Comparison of ENCODE assay signal across 10 mouse cellular contexts in the genomic region with DNA sequence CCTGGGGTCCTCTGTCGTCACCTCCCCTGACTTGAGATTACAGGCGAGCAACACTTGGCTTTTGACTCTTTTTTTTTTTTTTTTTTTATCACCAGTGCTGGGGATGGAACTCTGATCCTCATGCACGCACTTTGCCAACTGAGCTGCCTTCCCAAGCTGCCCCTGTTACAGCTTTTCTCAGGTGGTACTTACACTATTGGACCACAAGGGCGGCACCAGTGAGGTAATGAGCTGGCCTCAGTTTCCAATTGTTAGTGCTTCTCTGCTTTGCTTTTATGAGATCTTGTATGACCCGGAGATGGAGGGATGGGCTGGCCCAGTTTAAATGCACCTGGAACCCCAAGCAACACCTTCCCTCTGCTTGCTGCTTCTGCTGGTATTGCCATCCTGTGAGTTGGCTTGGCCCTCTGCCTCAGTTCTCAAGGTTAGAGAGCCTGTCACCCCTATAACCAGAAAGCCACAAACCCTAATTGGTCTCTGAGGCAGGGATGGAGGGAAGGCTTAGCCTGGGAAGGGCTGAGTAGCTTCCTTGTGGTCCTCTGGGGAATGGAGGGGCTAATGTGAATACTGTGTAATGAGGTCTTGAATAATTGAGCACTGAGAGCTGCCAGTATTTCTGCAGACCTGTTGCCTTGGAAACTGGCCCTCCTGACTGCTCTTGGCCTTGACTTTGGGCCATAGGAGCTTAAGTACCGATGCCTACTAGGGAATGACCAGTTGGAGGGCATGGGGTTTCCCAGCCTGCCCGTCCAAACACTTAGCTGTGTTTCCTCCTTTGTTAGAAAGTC. TPM values are rescaled to one million over a fixed set of nuclear protein-coding genes. Genes with fewer than 3 reads are reported as not detected.
DNase-seq lines count a peak whose midpoint lies in the region; ATAC-seq lines count a peak whose summit lies in the region.
"Had no signal": no experiment of that assay in that cellular context is flagged by ENCODE, and none has a peak within 500 bp of the region (broad histone marks: within the 10 kb centered on the region; RNA-seq: fewer than 3 reads in every experiment).

No protein-coding gene starts in this region.

- H3K4me1 ChIP-seq in forebrain, embryonic 14.5 days (ENCODE audit: control insufficient read depth, insufficient read depth, low read length) = peaks cover 30% of the 10 kb centered on the region
- H3K4me1 ChIP-seq in forebrain, embryonic 15.5 days = peaks cover 42% of the 10 kb centered on the region
- peaks cover 74% of the 10 kb centered on the region for H3K4me1 ChIP-seq in liver, embryonic 12.5 days
- peaks cover 33% of the 10 kb centered on the region for H3K4me1 ChIP-seq in liver, embryonic 11.5 days (replicated peaks; ENCODE audit: control insufficient read depth, insufficient read depth, low read length)
- peaks cover 23% of the 10 kb centered on the region for H3K4me1 ChIP-seq in embryonic facial prominence, embryonic 14.5 days (ENCODE audit: control insufficient read depth, insufficient read depth, low read length)
- peaks cover 53% of the 10 kb centered on the region for H3K4me1 ChIP-seq in midbrain, embryonic 15.5 days

- no peak overlapping the region for H3K4me2 ChIP-seq in forebrain, embryonic 14.5 days (ENCODE audit: low read length)
- no peak overlapping the region for H3K4me2 ChIP-seq in forebrain, embryonic 15.5 days (replicated peaks)
- H3K4me2 ChIP-seq in liver, embryonic 12.5 days = peak overlapping the region; percentile 8; the same call in 1 of the 2 replicates
- no peak overlapping the region for H3K4me2 ChIP-seq in liver, embryonic 11.5 days
- H3K4me2 ChIP-seq in embryonic facial prominence, embryonic 14.5 days (ENCODE audit: low read depth, low read length) = no peak overlapping the region
- H3K4me2 ChIP-seq in midbrain, embryonic 15.5 days = no peak overlapping the region

- DNase-seq in forebrain, embryonic 14.5 days (ENCODE audit: low spot score) = peak; percentile 54
- DNase-seq in liver, embryonic 11.5 days (ENCODE audit: low spot score) = no peak
- no peak for DNase-seq in embryonic facial prominence, embryonic 14.5 days (ENCODE audit: low spot score)
- no peak for DNase-seq in adipocyte (ENCODE audit: low spot score)
- no peak for DNase-seq in thymus, postnatal 4 days
- DNase-seq: adrenal gland, postnatal 25 days; gastrocnemius, postnatal 14 days had no signal

- no peak overlapping the region for H3K4me3 ChIP-seq in forebrain, embryonic 14.5 days (ENCODE audit: low read depth, low read length)
- no peak overlapping the region for H3K4me3 ChIP-seq in forebrain, embryonic 15.5 days
- no peak overlapping the region for H3K4me3 ChIP-seq in liver, embryonic 12.5 days
- no peak overlapping the region for H3K4me3 ChIP-seq in liver, embryonic 11.5 days (ENCODE audit: low read depth, low read length)
- H3K4me3 ChIP-seq in embryonic facial prominence, embryonic 14.5 days (ENCODE audit: low read depth, low read length) = no peak overlapping the region
- H3K4me3 ChIP-seq in midbrain, embryonic 15.5 days = no peak overlapping the region

- 83% methylated on average over 7 of the region's 7 CpGs for WGBS in forebrain, embryonic 14.5 days
- WGBS in forebrain, embryonic 15.5 days = 80% methylated on average over 7 of the region's 7 CpGs
- WGBS in liver, embryonic 12.5 days (ENCODE audit: insufficient replicate concordance) = 71% methylated on average over 7 of the region's 7 CpGs
- WGBS in liver, embryonic 11.5 days = 75% methylated on average over 7 of the region's 7 CpGs
- whole genome bisulfite sequencing in embryonic facial prominence, embryonic 14.5 days = 89% methylated on average over 7 of the region's 7 CpGs
- WGBS in midbrain, embryonic 15.5 days = 78% methylated on average over 7 of the region's 7 CpGs

- no peak overlapping the region for H3K27ac ChIP-seq in forebrain, embryonic 14.5 days (ENCODE audit: low read depth, low read length)
- no peak overlapping the region for H3K27ac ChIP-seq in forebrain, embryonic 15.5 days (replicated peaks)
- peak overlapping the region; percentile 20; the same call in 1 of the 2 replicates for H3K27ac ChIP-seq in liver, embryonic 12.5 days
- no peak overlapping the region for H3K27ac ChIP-seq in liver, embryonic 11.5 days (ENCODE audit: low read depth, low read length)
- H3K27ac ChIP-seq in embryonic facial prominence, embryonic 14.5 days (replicated peaks; ENCODE audit: low read depth, low read length) = peak overlapping the region; percentile 33
- H3K27ac ChIP-seq in midbrain, embryonic 15.5 days = peak overlapping the region; percentile 58; the same call in 1 of the 2 replicates

- H3K9ac ChIP-seq in forebrain, embryonic 14.5 days (ENCODE audit: low read length) = no peak overlapping the region
- H3K9ac ChIP-seq in forebrain, embryonic 15.5 days (replicated peaks) = no peak overlapping the region
- H3K9ac ChIP-seq in liver, embryonic 12.5 days = no peak overlapping the region
- no peak overlapping the region for H3K9ac ChIP-seq in liver, embryonic 11.5 days (ENCODE audit: low read depth, low read length)
- H3K9ac ChIP-seq in embryonic facial prominence, embryonic 14.5 days (ENCODE audit: low read depth, low read length) = no peak overlapping the region
- no peak overlapping the region for H3K9ac ChIP-seq in midbrain, embryonic 15.5 days

- H3K36me3 ChIP-seq in forebrain, embryonic 14.5 days (ENCODE audit: control insufficient read depth, insufficient read depth, low read length) = no peaks in the 10 kb centered on the region
- H3K36me3 ChIP-seq in forebrain, embryonic 15.5 days = no peaks in the 10 kb centered on the region
- peaks cover 5% of the 10 kb centered on the region; the same call in 1 of the 2 replicates for H3K36me3 ChIP-seq in liver, embryonic 12.5 days
- H3K36me3 ChIP-seq in liver, embryonic 11.5 days (ENCODE audit: control insufficient read depth, insufficient read depth, low read length) = no peaks in the 10 kb centered on the region
- H3K36me3 ChIP-seq in embryonic facial prominence, embryonic 14.5 days (ENCODE audit: control insufficient read depth, insufficient read depth, low read length) = no peaks in the 10 kb centered on the region
- no peaks in the 10 kb centered on the region for H3K36me3 ChIP-seq in midbrain, embryonic 15.5 days (replicated peaks)

- ATAC-seq in forebrain, embryonic 14.5 days = no peak
- ATAC-seq in forebrain, embryonic 15.5 days (replicated peaks) = no peak
- ATAC-seq in liver, embryonic 12.5 days = no peak
- ATAC-seq in liver, embryonic 11.5 days (replicated peaks; ENCODE audit: low FRiP score) = no peak
- ATAC-seq in embryonic facial prominence, embryonic 14.5 days (ENCODE audit: low read depth) = 0 out of 2 replicates have a peak, but pooled peaks have one; percentile 19
- ATAC-seq in midbrain, embryonic 15.5 days (replicated peaks) = peak; percentile 52; the same call in 1 of the 2 replicates

- no peaks in the 10 kb centered on the region for H3K9me3 ChIP-seq in forebrain, embryonic 14.5 days (replicated peaks; ENCODE audit: control insufficient read depth, low read length)
- H3K9me3 ChIP-seq in forebrain, embryonic 15.5 days = no peaks in the 10 kb centered on the region
- no peaks in the 10 kb centered on the region for H3K9me3 ChIP-seq in liver, embryonic 12.5 days (replicated peaks)
- no peaks in the 10 kb centered on the region for H3K9me3 ChIP-seq in liver, embryonic 11.5 days (ENCODE audit: control insufficient read depth, low read length)
- H3K9me3 ChIP-seq in embryonic facial prominence, embryonic 14.5 days (ENCODE audit: control insufficient read depth, low read length) = no peaks in the 10 kb centered on the region
- H3K9me3 ChIP-seq in midbrain, embryonic 15.5 days = no peaks in the 10 kb centered on the region

- H3K27me3 ChIP-seq in forebrain, embryonic 14.5 days (replicated peaks; ENCODE audit: control insufficient read depth, insufficient read depth, low read length) = no peaks in the 10 kb centered on the region
- no peaks in the 10 kb centered on the region for H3K27me3 ChIP-seq in forebrain, embryonic 15.5 days
- H3K27me3 ChIP-seq in liver, embryonic 12.5 days (replicated peaks) = peaks cover 20% of the 10 kb centered on the region
- peaks cover 2% of the 10 kb centered on the region; the same call in 1 of the 2 replicates for H3K27me3 ChIP-seq in liver, embryonic 11.5 days (replicated peaks; ENCODE audit: control insufficient read depth, insufficient read depth, low read length)
- H3K27me3 ChIP-seq in embryonic facial prominence, embryonic 14.5 days (replicated peaks; ENCODE audit: control insufficient read depth, insufficient read depth, low read length) = no peaks in the 10 kb centered on the region; the same call in none of the 2 replicates
- H3K27me3 ChIP-seq in midbrain, embryonic 15.5 days (replicated peaks) = no peaks in the 10 kb centered on the region

RNA-seq across cellular contexts. Expression of a gene that starts 3.1 kb away (rescaled TPM):
- 2.5 and 2.9 TPM in 2 replicates for polyA plus RNA-seq in forebrain, embryonic 14.5 days (2014; fragmentation: Nextera tagmentation; extraction: Ambion mirVana)
- polyA plus RNA-seq in forebrain, embryonic 15.5 days (2015; fragmentation: Nextera tagmentation; extraction: Ambion mirVana) = 2.8 and 3.8 TPM in 2 replicates
- 7.5 and 10.0 TPM in 2 replicates for polyA plus RNA-seq in liver, embryonic 12.5 days (2016; fragmentation: Nextera tagmentation; extraction: Ambion mirVana)
- polyA plus RNA-seq in liver, embryonic 11.5 days (2014; fragmentation: Nextera tagmentation; extraction: Ambion mirVana) = 13.9 and 15.4 TPM in 2 replicates
- 5.0 and 7.8 TPM in 2 replicates for polyA plus RNA-seq in embryonic facial prominence, embryonic 14.5 days (2014; fragmentation: Nextera tagmentation; extraction: Ambion mirVana)
- polyA plus RNA-seq in midbrain, embryonic 15.5 days (2015; fragmentation: Nextera tagmentation; extraction: Ambion mirVana) = 4.2 and 5.4 TPM in 2 replicates

RNA-seq across cellular contexts. Expression of a gene that starts 42.9 kb away (rescaled TPM):
- polyA plus RNA-seq in forebrain, embryonic 14.5 days (2014; fragmentation: Nextera tagmentation; extraction: Ambion mirVana) = 60.5 and 60.9 TPM in 2 replicates
- 83.1 and 89.2 TPM in 2 replicates for polyA plus RNA-seq in forebrain, embryonic 15.5 days (2015; fragmentation: Nextera tagmentation; extraction: Ambion mirVana)
- 110 and 112 TPM in 2 replicates for polyA plus RNA-seq in liver, embryonic 12.5 days (2016; fragmentation: Nextera tagmentation; extraction: Ambion mirVana)
- polyA plus RNA-seq in liver, embryonic 11.5 days (2014; fragmentation: Nextera tagmentation; extraction: Ambion mirVana) = 137 and 148 TPM in 2 replicates
- polyA plus RNA-seq in embryonic facial prominence, embryonic 14.5 days (2014; fragmentation: Nextera tagmentation; extraction: Ambion mirVana) = 71.1 and 74.0 TPM in 2 replicates
- 83.3 and 86.6 TPM in 2 replicates for polyA plus RNA-seq in midbrain, embryonic 15.5 days (2015; fragmentation: Nextera tagmentation; extraction: Ambion mirVana)

Comparison
In these comparisons a context has a peak if more than half of its experiments do, and no peak if none do; other contexts are left out.
1. H3K27ac ChIP-seq: peak in liver, embryonic 12.5 days (single experiment), embryonic facial prominence, embryonic 14.5 days (single experiment) and midbrain, embryonic 15.5 days (single experiment); none in forebrain, embryonic 14.5 days (single experiment), forebrain, embryonic 15.5 days (single experiment) and liver, embryonic 11.5 days (single experiment).
2. ATAC-seq: peak in embryonic facial prominence, embryonic 14.5 days (single experiment) and midbrain, embryonic 15.5 days (single experiment); none in forebrain, embryonic 14.5 days (single experiment), forebrain, embryonic 15.5 days (single experiment), liver, embryonic 12.5 days (single experiment) and liver, embryonic 11.5 days (single experiment).